Mouse (Mus musculus): ENCODE measurements at regions not wholly inside any gene's neighbourhood (a gene's known extent, or its start where the extent isn't known, plus 50 kb on each side); places are given as distances from the start of the nearest gene placed in this dataset.

DNA sequence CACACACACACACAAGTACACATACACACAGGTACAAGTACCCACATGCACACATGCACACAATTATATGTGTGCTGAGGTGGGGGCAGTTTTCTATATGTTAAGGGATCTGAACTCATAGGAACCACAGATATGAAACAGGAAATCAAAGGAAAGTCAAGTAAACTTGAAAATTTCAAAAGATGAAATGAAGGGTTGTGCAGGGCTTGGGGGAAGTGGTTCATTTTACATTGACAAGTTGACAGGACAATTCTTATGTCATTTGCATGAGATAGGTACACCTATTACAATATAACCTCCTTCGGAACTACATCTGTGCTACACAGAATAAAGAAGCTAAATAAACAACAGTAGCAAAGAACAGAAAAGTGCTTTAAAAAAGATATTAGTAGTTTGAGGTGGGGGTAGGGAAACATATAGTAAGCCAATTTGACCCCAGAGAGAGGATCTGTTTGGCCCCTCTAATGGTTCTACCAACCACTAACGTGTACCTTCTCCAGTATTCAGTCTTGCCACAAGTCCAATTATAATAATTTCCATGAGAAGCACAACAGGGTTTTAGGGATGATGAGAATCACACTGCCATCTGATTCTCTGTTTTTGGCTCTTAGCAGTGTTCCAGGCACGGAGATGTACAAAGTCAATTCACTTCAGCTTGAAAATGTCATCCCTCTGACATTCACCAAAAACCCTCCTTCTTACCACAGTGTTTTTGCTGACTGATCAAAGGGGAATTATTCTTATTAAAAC, 51.7 kb upstream of the Lin7a start:
- no peak overlapping the region for H3K4me2 ChIP-seq (replicated peaks)
- WGBS = 90% methylated on average over 3 of the region's 3 CpGs
- no peak overlapping the region for H3K4me3 ChIP-seq
- no peaks in the 10 kb centered on the region for H3K4me1 ChIP-seq
- H3K36me3 ChIP-seq = no peaks in the 10 kb centered on the region
- no peak for ATAC-seq (ENCODE audit: low FRiP score)
- H3K9me3 ChIP-seq (replicated peaks) = no peaks in the 10 kb centered on the region
- no peak overlapping the region for H3K27ac ChIP-seq
- H3K27me3 ChIP-seq = no peaks in the 10 kb centered on the region
- H3K9ac ChIP-seq = no peak overlapping the region

- H3K36me3 ChIP-seq = no peaks in the 10 kb centered on the region
- H3K27ac ChIP-seq = no peak overlapping the region
- H3K4me2 ChIP-seq (replicated peaks) = no peak overlapping the region
- no peaks in the 10 kb centered on the region for H3K27me3 ChIP-seq
- no peak overlapping the region for H3K4me3 ChIP-seq
- H3K9ac ChIP-seq = no peak overlapping the region
- H3K4me1 ChIP-seq = no peaks in the 10 kb centered on the region
- ATAC-seq (ENCODE audit: low FRiP score) = no peak
- no peaks in the 10 kb centered on the region for H3K9me3 ChIP-seq (replicated peaks)
- 89% methylated on average over 2 of the region's 2 CpGs for WGBS
Measured at GRCm38 (mm10) chr10:107220501-107220900, 51.0 kb upstream of the Lin7a start.

DNA sequence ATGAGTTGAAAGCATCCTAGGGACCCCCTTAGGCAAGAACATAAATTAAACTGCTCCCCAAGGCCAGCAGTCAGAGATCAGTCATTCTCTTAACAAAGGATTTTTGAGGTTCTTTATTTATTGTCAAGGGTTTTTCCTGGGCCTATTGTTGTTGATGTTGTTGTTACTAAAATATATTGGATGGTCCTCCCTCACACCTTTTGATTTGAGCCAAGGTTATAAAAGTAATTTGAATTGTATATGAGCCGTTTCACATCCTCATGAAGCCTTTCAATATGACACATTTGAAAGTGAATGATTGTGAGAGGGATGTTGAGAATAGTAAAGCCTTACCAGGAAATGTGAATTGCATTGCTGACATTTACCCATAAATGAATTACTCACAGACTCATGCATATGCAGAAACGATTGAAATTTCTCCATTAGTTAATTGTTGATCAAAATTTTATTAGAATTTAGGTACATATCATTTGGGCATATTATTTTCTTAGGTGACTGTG, 50.3 kb upstream of the Lin7a start:
- Histone ChIP-seq H3K27me3 (no peaks in the 10 kb centered on the region), H3K9ac (no peak overlapping the region), H3K4me1 (no peaks in the 10 kb centered on the region), H3K4me2 (replicated peaks) (no peak overlapping the region), H3K9me3 (replicated peaks) (no peaks in the 10 kb centered on the region), H3K27ac (no peak overlapping the region), H3K4me3 (no peak overlapping the region), H3K36me3 (no peaks in the 10 kb centered on the region)
- no peak for ATAC-seq (ENCODE audit: low FRiP score)
- WGBS = 73% methylated on average over 2 of the region's 2 CpGs
